Mouse (Mus musculus) thymus, adult 2 months (tissue): ENCODE data around the gene Fn1. TPM values are rescaled to one million over a fixed set of nuclear protein-coding genes. Genes with fewer than 3 reads are reported as not detected.

Experiments
- DNase-seq: peaks from one replicate; pipeline ENCODE4 v3.0.0; 2021
- H3K27ac ChIP-seq: fragments of 200-500 bp; 2 replicates; pipeline ENCODE4 v1.5.1; 2012; ENCODE audit warnings: low read length, control low read depth; ENCODE audit not compliant: control insufficient read depth, insufficient read depth
- H3K27me3 ChIP-seq: fragments of 200-500 bp; 2 replicates; pipeline ENCODE4 v1.6.1; 2012; ENCODE audit warnings: mild to moderate bottlenecking, low read length, moderate library complexity, mixed read lengths; ENCODE audit not compliant: control insufficient read depth, insufficient read depth
- H3K36me3 ChIP-seq: fragments of 200-500 bp; 2 replicates; pipeline ENCODE4 v1.6.1; 2012; ENCODE audit warnings: mild to moderate bottlenecking, low read length, moderate library complexity; ENCODE audit not compliant: control insufficient read depth, insufficient read depth
- H3K4me1 ChIP-seq: fragments of 200-500 bp; replicated peaks from 2 replicates; pipeline ENCODE4 v1.6.1; 2012; ENCODE audit warnings: low read length; ENCODE audit not compliant: control insufficient read depth, insufficient read depth
- H3K4me3 ChIP-seq: fragments of 200-500 bp; 2 replicates; pipeline ENCODE4 v1.5.1; 2012; ENCODE audit warnings: mild to moderate bottlenecking, low read length, control low read depth, moderate library complexity; ENCODE audit not compliant: control insufficient read depth, insufficient read depth
- CTCF ChIP-seq: fragments of 200-500 bp; IDR thresholded peaks from 2 replicates; pipeline ENCODE4 v1.5.1; 2012; ENCODE audit warnings: mild to moderate bottlenecking, control low read depth, low read length, moderate library complexity, borderline replicate concordance; ENCODE audit not compliant: control insufficient read depth, poor library complexity, insufficient read depth; ENCODE audit errors: extremely low read depth
- POLR2A ChIP-seq: fragments of 200-500 bp; IDR thresholded peaks from 2 replicates; pipeline ENCODE4 v1.6.1; 2012; ENCODE audit warnings: mild to moderate bottlenecking, low read length, control low read depth, moderate library complexity; ENCODE audit not compliant: control insufficient read depth, poor library complexity, insufficient read depth; ENCODE audit errors: extremely low read depth
- WGBS: fragments of 180-500 bp; shearing (Covaris S2); methylation state at CpG from one replicate; pipeline ENCODE4 v1.1.7; 2018; 5-methylcytosine and 5-hydroxymethylcytosine counted together
- polyA plus RNA-seq: library from polyadenylated mRNA; depleted of rRNA; stranded (reverse); fragments of >200 nt; gene quantifications from 2 replicates; pipeline ENCODE4 v1.2.3, GENCODE M21; 2012

Fn1 gene
- polyA plus RNA-seq, 1 experiment = 31.3 TPM

DNA sequence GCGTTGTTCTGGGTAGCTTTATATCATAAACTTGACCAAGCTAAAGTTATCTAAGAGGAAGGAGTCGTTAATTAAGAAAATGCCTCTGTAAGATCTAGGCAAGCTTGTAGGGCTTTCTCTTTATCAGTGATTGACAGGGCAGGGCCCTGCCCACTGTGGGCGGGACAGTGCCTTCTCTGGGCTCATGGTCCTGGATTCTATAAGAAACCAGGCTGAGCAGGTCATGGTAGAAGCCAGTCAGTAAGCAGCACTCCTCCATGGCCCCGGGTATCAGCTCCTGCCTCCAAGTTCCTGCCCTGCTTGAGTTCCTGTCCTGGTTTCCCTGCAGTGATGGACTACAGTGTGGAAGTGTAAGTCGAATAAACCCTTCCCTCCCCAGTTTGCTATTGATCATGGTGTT lies 43.1 kb downstream of the Fn1 start:
- TF ChIP-seq POLR2A (no peak), CTCF (no peak)
- H3K36me3 ChIP-seq = no peaks in the 10 kb centered on the region
- whole genome bisulfite sequencing = 89% methylated on average over 5 of the region's 5 CpGs

DNA sequence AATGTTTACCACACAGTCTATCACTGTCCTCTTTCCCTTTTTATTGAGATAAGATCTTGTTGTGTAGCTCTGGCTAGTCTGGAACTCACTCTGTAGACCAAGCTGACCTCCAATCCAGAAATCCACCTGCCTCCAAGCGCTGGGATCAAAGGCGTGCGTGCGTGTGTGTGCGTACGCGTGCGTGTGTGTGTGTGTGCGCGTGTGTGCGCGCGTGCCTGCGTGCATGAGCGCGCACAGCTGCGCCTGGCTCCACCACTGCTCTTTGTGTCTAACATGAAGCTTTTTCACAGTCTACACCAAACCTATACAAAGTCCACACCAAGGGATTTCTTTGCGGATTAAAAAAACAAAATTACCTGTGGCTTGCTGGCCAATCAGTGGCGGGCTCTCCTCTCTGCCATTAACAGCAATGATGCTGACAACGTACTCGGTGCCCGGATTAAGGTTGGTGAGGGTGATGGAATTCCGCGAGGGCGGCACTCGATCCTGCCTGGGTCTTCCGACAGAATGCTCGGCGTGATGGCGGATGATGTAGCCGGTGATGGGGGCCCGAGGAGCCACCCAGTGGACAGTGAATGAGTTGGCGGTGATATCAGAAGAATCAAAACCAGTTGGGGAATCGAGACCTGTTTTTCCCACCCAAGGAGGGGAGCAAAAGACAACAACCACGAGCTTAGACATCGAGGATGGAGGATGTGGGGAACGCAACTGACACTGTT lies 43.8 kb downstream of the Fn1 start:
- no peak overlapping the region for H3K27ac ChIP-seq
- H3K4me3 ChIP-seq = no peak overlapping the region
- DNase-seq = no peak
- H3K4me1 ChIP-seq = no peaks in the 10 kb centered on the region
- TF ChIP-seq POLR2A (no peak), CTCF (no peak)
- H3K27me3 ChIP-seq = no peaks in the 10 kb centered on the region
- no peaks in the 10 kb centered on the region for H3K36me3 ChIP-seq
- 97% methylated on average over 37 of the region's 37 CpGs for WGBS

More for the DNA sequence above, 43.1 kb downstream of the Fn1 start:
- Histone ChIP-seq H3K4me3 (no peak overlapping the region), H3K27me3 (no peaks in the 10 kb centered on the region), H3K27ac (no peak overlapping the region), H3K4me1 (no peaks in the 10 kb centered on the region)
- DNase-seq = no peak

DNA sequence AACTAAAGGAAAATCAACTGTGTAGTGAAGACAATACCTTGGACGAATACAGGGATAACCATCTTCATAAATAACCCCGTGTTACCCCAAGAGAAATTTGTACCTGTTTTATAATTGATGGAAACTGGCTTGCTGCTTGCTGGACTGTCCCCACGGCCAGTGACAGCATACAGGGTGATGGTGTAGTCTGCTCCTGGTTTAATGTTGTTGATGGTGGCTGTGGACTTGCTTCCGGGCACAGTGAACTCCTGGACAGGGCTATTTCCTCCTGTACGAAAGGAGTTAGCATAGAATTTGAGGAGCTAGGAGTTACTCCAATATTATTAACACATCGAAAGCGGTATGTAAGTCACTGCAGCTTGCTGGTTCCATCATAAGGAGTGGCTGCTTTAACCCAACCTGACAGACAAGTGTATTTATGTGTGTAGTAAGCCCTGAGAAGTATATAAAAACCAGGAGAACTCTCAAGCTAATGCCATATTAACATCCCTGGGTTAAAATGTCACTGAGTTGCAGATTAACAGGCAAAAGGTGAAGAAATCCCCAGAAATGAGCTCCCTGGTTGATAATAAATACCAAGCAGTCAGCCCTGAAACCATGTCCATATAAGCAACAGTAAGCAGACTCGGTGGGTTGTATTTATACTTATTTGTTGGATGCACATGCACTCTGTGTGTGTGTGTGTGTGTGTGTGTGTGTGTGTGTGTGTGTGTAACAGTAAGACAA lies 46.2 kb downstream of the Fn1 start:
- no peaks in the 10 kb centered on the region for H3K36me3 ChIP-seq
- no peak overlapping the region for H3K27ac ChIP-seq
- no peak for DNase-seq
- no peak overlapping the region for H3K4me3 ChIP-seq
- TF ChIP-seq POLR2A = no peak
- no peak for TF ChIP-seq CTCF
- WGBS = 92% methylated on average over 8 of the region's 8 CpGs
- H3K4me1 ChIP-seq = no peaks in the 10 kb centered on the region
- no peaks in the 10 kb centered on the region for H3K27me3 ChIP-seq

DNA sequence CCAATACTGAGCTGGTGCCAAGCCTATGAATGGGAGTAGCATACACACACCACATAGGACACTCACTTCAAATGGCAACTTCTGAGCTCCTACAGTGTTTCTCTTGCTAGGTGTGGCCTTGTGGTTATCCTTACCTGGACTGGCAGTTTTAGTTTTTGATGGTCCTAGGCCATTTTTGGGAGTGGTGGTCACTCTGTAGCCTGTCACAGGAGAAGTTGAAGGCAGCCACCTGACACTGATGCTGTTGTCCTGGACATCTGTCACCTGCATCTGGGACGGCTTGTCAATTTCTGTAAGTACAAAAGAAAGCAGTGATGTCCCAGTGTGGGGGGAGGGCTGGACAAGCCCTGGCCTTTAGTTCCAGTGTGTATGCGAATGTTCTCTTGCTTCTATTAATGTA lies 47.2 kb downstream of the Fn1 start:
- Histone ChIP-seq H3K4me1 (no peaks in the 10 kb centered on the region), H3K36me3 (no peaks in the 10 kb centered on the region), H3K27ac (no peak overlapping the region), H3K27me3 (no peaks in the 10 kb centered on the region), H3K4me3 (no peak overlapping the region)
- TF ChIP-seq POLR2A (no peak), CTCF (no peak)
- WGBS = 91% methylated on average over 2 of the region's 2 CpGs
- no peak for DNase-seq

DNA sequence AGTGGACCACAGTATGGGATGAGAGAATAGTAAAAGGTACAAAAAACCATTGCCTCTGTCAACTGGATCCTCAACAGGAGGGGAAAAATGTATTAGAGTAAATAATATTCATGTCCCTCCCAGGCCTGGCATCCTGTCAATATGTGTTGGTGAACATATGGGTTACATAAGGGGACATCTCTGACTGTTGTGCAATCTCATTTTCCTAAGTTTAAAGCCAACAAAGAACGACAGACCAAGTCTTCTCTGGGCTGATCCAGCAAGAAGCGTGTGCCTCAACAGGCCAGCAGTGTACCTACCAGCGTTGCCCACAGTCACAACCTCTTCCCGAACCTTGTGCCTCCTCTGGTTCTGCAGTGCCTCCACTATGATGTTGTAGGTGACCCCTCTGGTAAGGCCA lies 57.6 kb downstream of the Fn1 start:
- H3K27ac ChIP-seq = no peak overlapping the region
- 93% methylated on average over 4 of the region's 4 CpGs for WGBS
- TF ChIP-seq POLR2A (no peak), CTCF (no peak)
- H3K4me3 ChIP-seq = no peak overlapping the region
- H3K36me3 ChIP-seq = no peaks in the 10 kb centered on the region
- DNase-seq = no peak
- no peaks in the 10 kb centered on the region for H3K27me3 ChIP-seq
- no peaks in the 10 kb centered on the region for H3K4me1 ChIP-seq

DNA sequence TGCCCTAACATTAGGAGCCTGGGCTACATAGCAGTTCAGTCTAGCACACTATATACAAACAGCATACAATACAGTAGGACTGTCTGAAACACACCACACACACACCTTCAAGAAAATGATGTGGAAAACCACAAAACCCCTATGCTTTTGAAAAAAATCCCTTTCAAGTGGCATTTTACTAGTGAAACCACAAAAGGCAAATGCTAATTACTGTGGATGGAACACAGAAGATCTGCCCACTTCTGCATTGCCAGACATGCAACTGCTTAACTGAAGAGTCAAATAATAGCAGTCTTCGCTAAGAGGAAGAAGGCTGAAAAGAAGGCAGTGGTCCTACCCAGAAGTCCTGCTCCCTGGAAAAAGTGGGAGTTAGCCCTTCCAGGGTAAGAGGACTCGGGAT lies 58.7 kb downstream of the Fn1 start:
- Histone ChIP-seq H3K4me3 (no peak overlapping the region), H3K27me3 (no peaks in the 10 kb centered on the region), H3K27ac (no peak overlapping the region), H3K4me1 (no peaks in the 10 kb centered on the region), H3K36me3 (no peaks in the 10 kb centered on the region)
- 33% methylated on average over 2 of the region's 2 CpGs for WGBS
- TF ChIP-seq POLR2A = no peak
- no peak for TF ChIP-seq CTCF
- no peak for DNase-seq
